Mouse (Mus musculus): ENCODE results near the gene Ltbr. TPM values are rescaled to one million over a fixed set of nuclear protein-coding genes. Genes with fewer than 3 reads are reported as not detected.
A peak's percentile ranks its signal among the peaks of the same experiment; 100 is the strongest.

Ltbr gene
- polyA plus RNA-seq, 1 experiment from 2014 or later, result 36.6 TPM

GRCm38 (mm10) chr6:125349575-125350230 is 36.0 kb upstream of the Ltbr start:
- H3K27ac ChIP-seq (replicated peaks; ENCODE audit: low read depth, low read length), result peak overlapping the region; percentile 83
- peaks cover 30% of the 10 kb centered on the region for H3K4me1 ChIP-seq (ENCODE audit: control insufficient read depth, insufficient read depth, low read length)
- H3K9ac ChIP-seq (ENCODE audit: low read length), result peak overlapping the region; percentile 80
- peak overlapping the region; percentile 78 for H3K4me3 ChIP-seq (ENCODE audit: low read depth, low read length)
- under 1% methylated on average over 27 of the region's 27 CpGs for WGBS
- H3K9me3 ChIP-seq (ENCODE audit: control insufficient read depth, low read length), result no peaks in the 10 kb centered on the region
- ATAC-seq (ENCODE audit: insufficient number of reproducible peaks, low FRiP score, low TSS enrichment, low read depth) (peak; percentile 72), DNase-seq (ENCODE audit: low spot score) (peak; percentile 78)
- H3K36me3 ChIP-seq (ENCODE audit: control insufficient read depth, insufficient read depth, low read length), result no peaks in the 10 kb centered on the region
- no peaks in the 10 kb centered on the region for H3K27me3 ChIP-seq (ENCODE audit: control insufficient read depth, insufficient read depth, low read length)
- H3K4me2 ChIP-seq (ENCODE audit: low read depth, severe bottlenecking), result peak overlapping the region; percentile 88

- ATAC-seq (ENCODE audit: insufficient number of reproducible peaks, low FRiP score, low TSS enrichment, low read depth) (0 out of 2 replicates have a peak, but pooled peaks have one; percentile 18), DNase-seq (ENCODE audit: low spot score) (peak; percentile 44)
- H3K9me3 ChIP-seq (ENCODE audit: control insufficient read depth, low read length), result no peaks in the 10 kb centered on the region
- peak within 1 kb of the TSS; percentile 88 for H3K4me2 ChIP-seq (ENCODE audit: low read depth, severe bottlenecking)
- 6% methylated on average over 22 of the region's 22 CpGs for WGBS
- peak within 1 kb of the TSS; percentile 78 for H3K4me3 ChIP-seq (ENCODE audit: low read depth, low read length)
- H3K27ac ChIP-seq (replicated peaks; ENCODE audit: low read depth, low read length), result peak within 1 kb of the TSS; percentile 83
- H3K9ac ChIP-seq (ENCODE audit: low read length), result peak within 1 kb of the TSS; percentile 80
- no peaks in the 10 kb centered on the region for H3K36me3 ChIP-seq (ENCODE audit: control insufficient read depth, insufficient read depth, low read length)
- no peaks in the 10 kb centered on the region for H3K27me3 ChIP-seq (ENCODE audit: control insufficient read depth, insufficient read depth, low read length)
- H3K4me1 ChIP-seq (ENCODE audit: control insufficient read depth, insufficient read depth, low read length), result peaks cover 23% of the 10 kb centered on the region
These were observed 35.3 kb upstream of the Ltbr start, which contains the start of gene Tnfrsf1a for GRCm38 (mm10) chr6:125348721-125349574. Gene Tnfrsf1a, plus strand, starts transcription at chr6:125349362.

- Histone ChIP-seq H3K9ac (ENCODE audit: low read length) (no peak overlapping the region), H3K27me3 (ENCODE audit: control insufficient read depth, insufficient read depth, low read length) (no peaks in the 10 kb centered on the region), H3K4me2 (ENCODE audit: low read depth, severe bottlenecking) (no peak overlapping the region), H3K4me3 (ENCODE audit: low read depth, low read length) (no peak overlapping the region), H3K9me3 (ENCODE audit: control insufficient read depth, low read length) (no peaks in the 10 kb centered on the region), H3K4me1 (ENCODE audit: control insufficient read depth, insufficient read depth, low read length) (peaks cover 15% of the 10 kb centered on the region), H3K36me3 (ENCODE audit: control insufficient read depth, insufficient read depth, low read length) (no peaks in the 10 kb centered on the region), H3K27ac (replicated peaks; ENCODE audit: low read depth, low read length) (no peak overlapping the region)
- 55% methylated on average over 2 of the region's 2 CpGs for WGBS
- no peak for DNase-seq (ENCODE audit: low spot score)
- no peak for ATAC-seq (ENCODE audit: insufficient number of reproducible peaks, low FRiP score, low TSS enrichment, low read depth)
These were observed 32.3 kb upstream of the Ltbr start for GRCm38 (mm10) chr6:125346029-125346428.

GRCm38 (mm10) chr6:125345625-125346024 is 31.9 kb upstream of the Ltbr start:
- no peaks in the 10 kb centered on the region for H3K36me3 ChIP-seq (ENCODE audit: control insufficient read depth, insufficient read depth, low read length)
- 63% methylated on average over 1 of the region's 1 CpGs for WGBS
- DNase-seq (ENCODE audit: low spot score) (no peak), ATAC-seq (ENCODE audit: insufficient number of reproducible peaks, low FRiP score, low TSS enrichment, low read depth) (no peak)
- H3K27me3 ChIP-seq (ENCODE audit: control insufficient read depth, insufficient read depth, low read length), result no peaks in the 10 kb centered on the region
- no peak overlapping the region for H3K27ac ChIP-seq (replicated peaks; ENCODE audit: low read depth, low read length)
- H3K4me1 ChIP-seq (ENCODE audit: control insufficient read depth, insufficient read depth, low read length), result peaks cover 13% of the 10 kb centered on the region
- no peak overlapping the region for H3K9ac ChIP-seq (ENCODE audit: low read length)
- no peaks in the 10 kb centered on the region for H3K9me3 ChIP-seq (ENCODE audit: control insufficient read depth, low read length)
- H3K4me3 ChIP-seq (ENCODE audit: low read depth, low read length), result no peak overlapping the region
- H3K4me2 ChIP-seq (ENCODE audit: low read depth, severe bottlenecking), result no peak overlapping the region

- WGBS, result 73% methylated on average over 4 of the region's 4 CpGs
- ATAC-seq (ENCODE audit: insufficient number of reproducible peaks, low FRiP score, low TSS enrichment, low read depth), result no peak
- Histone ChIP-seq H3K36me3 (ENCODE audit: control insufficient read depth, insufficient read depth, low read length) (no peaks in the 10 kb centered on the region), H3K9me3 (ENCODE audit: control insufficient read depth, low read length) (no peaks in the 10 kb centered on the region), H3K9ac (ENCODE audit: low read length) (no peak overlapping the region), H3K4me3 (ENCODE audit: low read depth, low read length) (no peak overlapping the region), H3K4me2 (ENCODE audit: low read depth, severe bottlenecking) (no peak overlapping the region), H3K27ac (replicated peaks; ENCODE audit: low read depth, low read length) (no peak overlapping the region), H3K4me1 (ENCODE audit: control insufficient read depth, insufficient read depth, low read length) (peaks cover 9% of the 10 kb centered on the region), H3K27me3 (ENCODE audit: control insufficient read depth, insufficient read depth, low read length) (no peaks in the 10 kb centered on the region)
- DNase-seq (ENCODE audit: low spot score), result no peak
These were observed 31.2 kb upstream of the Ltbr start for GRCm38 (mm10) chr6:125344866-125345265.

- H3K9me3 ChIP-seq (ENCODE audit: control insufficient read depth, low read length), result no peaks in the 10 kb centered on the region
- no peaks in the 10 kb centered on the region for H3K36me3 ChIP-seq (ENCODE audit: control insufficient read depth, insufficient read depth, low read length)
- H3K9ac ChIP-seq (ENCODE audit: low read length), result no peak overlapping the region
- H3K27me3 ChIP-seq (ENCODE audit: control insufficient read depth, insufficient read depth, low read length), result no peaks in the 10 kb centered on the region
- DNase-seq (ENCODE audit: low spot score), result no peak
- no peak overlapping the region for H3K27ac ChIP-seq (replicated peaks; ENCODE audit: low read depth, low read length)
- H3K4me2 ChIP-seq (ENCODE audit: low read depth, severe bottlenecking), result no peak overlapping the region
- WGBS, result 29% methylated on average over 8 of the region's 8 CpGs
- H3K4me3 ChIP-seq (ENCODE audit: low read depth, low read length), result no peak overlapping the region
- ATAC-seq (ENCODE audit: insufficient number of reproducible peaks, low FRiP score, low TSS enrichment, low read depth), result no peak
- H3K4me1 ChIP-seq (ENCODE audit: control insufficient read depth, insufficient read depth, low read length), result peaks cover 8% of the 10 kb centered on the region; the same call in 1 of the 2 replicates
These were observed 30.4 kb upstream of the Ltbr start for GRCm38 (mm10) chr6:125344084-125344483.

GRCm38 (mm10) chr6:125342198-125342597 is 28.5 kb upstream of the Ltbr start:
- ATAC-seq (ENCODE audit: insufficient number of reproducible peaks, low FRiP score, low TSS enrichment, low read depth) (no peak), DNase-seq (ENCODE audit: low spot score) (no peak)
- Histone ChIP-seq H3K4me2 (ENCODE audit: low read depth, severe bottlenecking) (no peak overlapping the region), H3K4me3 (ENCODE audit: low read depth, low read length) (no peak overlapping the region), H3K9me3 (ENCODE audit: control insufficient read depth, low read length) (no peaks in the 10 kb centered on the region), H3K4me1 (ENCODE audit: control insufficient read depth, insufficient read depth, low read length) (0 out of 2 replicates have a peak, but pooled peaks cover 2% of the 10 kb centered on the region), H3K27me3 (ENCODE audit: control insufficient read depth, insufficient read depth, low read length) (no peaks in the 10 kb centered on the region), H3K36me3 (ENCODE audit: control insufficient read depth, insufficient read depth, low read length) (no peaks in the 10 kb centered on the region), H3K9ac (ENCODE audit: low read length) (no peak overlapping the region), H3K27ac (replicated peaks; ENCODE audit: low read depth, low read length) (no peak overlapping the region)
- 78% methylated on average over 3 of the region's 3 CpGs for WGBS

GRCm38 (mm10) chr6:125340244-125340643 is 26.6 kb upstream of the Ltbr start:
- Histone ChIP-seq H3K27me3 (ENCODE audit: control insufficient read depth, insufficient read depth, low read length) (no peaks in the 10 kb centered on the region), H3K9me3 (ENCODE audit: control insufficient read depth, low read length) (no peaks in the 10 kb centered on the region), H3K36me3 (ENCODE audit: control insufficient read depth, insufficient read depth, low read length) (no peaks in the 10 kb centered on the region), H3K4me2 (ENCODE audit: low read depth, severe bottlenecking) (no peak overlapping the region), H3K4me3 (ENCODE audit: low read depth, low read length) (no peak overlapping the region), H3K27ac (replicated peaks; ENCODE audit: low read depth, low read length) (no peak overlapping the region), H3K4me1 (ENCODE audit: control insufficient read depth, insufficient read depth, low read length) (0 out of 2 replicates have a peak, but pooled peaks cover 2% of the 10 kb centered on the region), H3K9ac (ENCODE audit: low read length) (no peak overlapping the region)
- ATAC-seq (ENCODE audit: insufficient number of reproducible peaks, low FRiP score, low TSS enrichment, low read depth) (no peak), DNase-seq (ENCODE audit: low spot score) (no peak)
- WGBS, result 75% methylated on average over 5 of the region's 5 CpGs

Data from limb, embryonic 11.5 days (tissue).